ENCODE assay signal across 8 mouse cellular contexts in the genomic region with DNA sequence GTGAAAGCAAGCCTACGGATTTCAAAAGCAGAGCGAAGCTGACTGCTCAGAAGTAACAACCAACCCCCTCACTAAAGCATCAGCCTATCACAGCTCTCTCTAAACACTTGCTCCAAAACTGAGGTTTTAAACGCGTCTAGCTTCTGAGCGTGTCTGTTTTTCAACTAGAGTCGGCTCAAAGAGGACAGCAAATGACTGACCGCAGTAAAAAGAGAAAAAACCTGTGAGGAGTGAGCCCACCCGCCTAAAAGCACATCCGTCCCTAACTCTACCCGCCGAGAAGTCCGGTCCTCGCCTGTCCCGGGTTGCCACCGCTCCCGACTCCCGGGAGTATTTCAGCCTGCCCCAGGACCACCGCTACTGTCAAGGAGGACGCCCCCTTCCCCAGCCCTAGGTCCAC. TPM values are rescaled to one million over a fixed set of nuclear protein-coding genes. Genes with fewer than 3 reads are reported as not detected.
DNase-seq lines count a peak whose midpoint lies in the region; ATAC-seq and TF ChIP-seq lines count a peak whose summit lies in the region.

No protein-coding gene starts in this region.

- H3K36me3 ChIP-seq in heart, postnatal 0 days (replicated peaks; ENCODE audit: control insufficient read depth, insufficient read depth, low read length), result peaks cover under 1% of the 10 kb centered on the region; the same call in 1 of the 2 replicates
- no peaks in the 10 kb centered on the region for H3K36me3 ChIP-seq in hindbrain, embryonic 12.5 days
- H3K36me3 ChIP-seq in midbrain, embryonic 11.5 days (ENCODE audit: control insufficient read depth, insufficient read depth, low read length), result no peaks in the 10 kb centered on the region

- no peak for TF ChIP-seq POLR2A in bone marrow, adult 2 months (IDR thresholded peaks at IDR 0.05; ENCODE audit: borderline replicate concordance, control insufficient read depth, low read depth, low read length)

- no peaks in the 10 kb centered on the region for H3K9me3 ChIP-seq in heart, postnatal 0 days (replicated peaks; ENCODE audit: control insufficient read depth, low read length)
- H3K9me3 ChIP-seq in hindbrain, embryonic 12.5 days (replicated peaks), result no peaks in the 10 kb centered on the region
- no peaks in the 10 kb centered on the region for H3K9me3 ChIP-seq in midbrain, embryonic 11.5 days (ENCODE audit: control insufficient read depth, low read length)

- H3K4me2 ChIP-seq in heart, postnatal 0 days (ENCODE audit: low read depth, low read length), result peak overlapping the region; percentile 99
- peak overlapping the region; percentile 66 for H3K4me2 ChIP-seq in hindbrain, embryonic 12.5 days (replicated peaks)
- peak overlapping the region; percentile 96 for H3K4me2 ChIP-seq in midbrain, embryonic 11.5 days

- H3K27ac ChIP-seq in heart, postnatal 0 days (ENCODE audit: low read depth), result peak overlapping the region; percentile 46; the same call in 1 of the 2 replicates
- H3K27ac ChIP-seq in bone marrow, adult 2 months (ENCODE audit: control insufficient read depth, insufficient read depth, low read depth, low read length, poor library complexity), result peak overlapping the region; percentile 19; the same call in 1 of the 2 replicates
- peak overlapping the region; percentile 25; the same call in 1 of the 2 replicates for H3K27ac ChIP-seq in hindbrain, embryonic 12.5 days
- no peak overlapping the region for H3K27ac ChIP-seq in midbrain, embryonic 11.5 days (ENCODE audit: low read depth, low read length)

- peak overlapping the region; percentile 66 for H3K9ac ChIP-seq in heart, postnatal 0 days (replicated peaks; ENCODE audit: low read depth, low read length)
- peak overlapping the region; percentile 67 for H3K9ac ChIP-seq in hindbrain, embryonic 12.5 days
- peak overlapping the region; percentile 76 for H3K9ac ChIP-seq in midbrain, embryonic 11.5 days (ENCODE audit: low read length)

- peaks cover 14% of the 10 kb centered on the region; the same call in 1 of the 2 replicates for H3K4me1 ChIP-seq in heart, postnatal 0 days (ENCODE audit: control insufficient read depth, insufficient read depth)
- no peaks in the 10 kb centered on the region for H3K4me1 ChIP-seq in bone marrow, adult 2 months (ENCODE audit: control insufficient read depth, insufficient read depth, low read length)
- peaks cover 22% of the 10 kb centered on the region for H3K4me1 ChIP-seq in hindbrain, embryonic 12.5 days
- peaks cover 3% of the 10 kb centered on the region for H3K4me1 ChIP-seq in midbrain, embryonic 11.5 days (ENCODE audit: control insufficient read depth, insufficient read depth, low read length)

- H3K4me3 ChIP-seq in heart, postnatal 0 days (ENCODE audit: low read depth, low read length), result peak overlapping the region; percentile 78
- peak overlapping the region; percentile 68 for H3K4me3 ChIP-seq in bone marrow, adult 2 months (replicated peaks; ENCODE audit: control insufficient read depth, low read depth, low read length)
- peak overlapping the region; percentile 57 for H3K4me3 ChIP-seq in hindbrain, embryonic 12.5 days
- H3K4me3 ChIP-seq in midbrain, embryonic 11.5 days (ENCODE audit: low read depth, low read length), result peak overlapping the region; percentile 72

- peak; percentile 26; the same call in 1 of the 2 replicates for ATAC-seq in heart, postnatal 0 days (ENCODE audit: insufficient read depth, low read depth)
- peak; percentile 68 for ATAC-seq in hindbrain, embryonic 12.5 days (ENCODE audit: low FRiP score)
- peak; percentile 20; the same call in 1 of the 2 replicates for ATAC-seq in midbrain, embryonic 11.5 days (ENCODE audit: low FRiP score)

- no peaks in the 10 kb centered on the region for H3K27me3 ChIP-seq in heart, postnatal 0 days (ENCODE audit: control insufficient read depth, insufficient read depth, low read length)
- H3K27me3 ChIP-seq in hindbrain, embryonic 12.5 days, result no peaks in the 10 kb centered on the region
- H3K27me3 ChIP-seq in midbrain, embryonic 11.5 days (ENCODE audit: control insufficient read depth, insufficient read depth, low read length), result no peaks in the 10 kb centered on the region

- intact Hi-C loops in heart, postnatal 36 days (cut with DNase I), result no loop called here

- WGBS in heart, postnatal 0 days, result under 1% methylated on average over 19 of the region's 19 CpGs
- under 1% methylated on average over 19 of the region's 19 CpGs for WGBS in bone marrow, adult 2 months
- WGBS in hindbrain, embryonic 12.5 days, result under 1% methylated on average over 19 of the region's 19 CpGs
- under 1% methylated on average over 19 of the region's 19 CpGs for WGBS in midbrain, embryonic 11.5 days

- no peak for TF ChIP-seq CTCF in heart, postnatal 0 days (IDR thresholded peaks at IDR 0.05; ENCODE audit: low read depth)
- TF ChIP-seq CTCF in bone marrow, adult 2 months (IDR thresholded peaks at IDR 0.05; ENCODE audit: control insufficient read depth, insufficient read depth, low read length), result no peak

- DNase-seq in heart, postnatal 0 days (ENCODE audit: low spot score), result no peak
- no peak for DNase-seq in heart, postnatal 36 days
- DNase-seq in CD4-positive helper T cell, adult 2 months (ENCODE audit: low read depth, low spot score), result peak; percentile 44
- no peak for DNase-seq in midbrain, embryonic 11.5 days (ENCODE audit: low spot score, missing footprints)
- no peak for DNase-seq in cerebellum, postnatal 36 days
- DNase-seq in yolk sac, embryonic 10.5 days (ENCODE audit: low spot score), result no peak

- TF ChIP-seq EP300 in heart, postnatal 0 days (IDR thresholded peaks at IDR 0.05; ENCODE audit: low read depth), result no peak

RNA-seq across cellular contexts. Expression of a gene that starts 0.6 kb away (rescaled TPM):
- 2.2 and 4.4 TPM in 2 replicates for total RNA-seq in heart, postnatal 0 days (2014; rRNA removed; ENCODE audit: low replicate concordance)
- 4.4 and 4.7 TPM in 2 replicates for polyA plus RNA-seq in heart, postnatal 0 days (2015; fragmentation: Nextera tagmentation; extraction: Ambion mirVana)
- total RNA-seq in heart, postnatal 36 days (2021), result 1 to 10 TPM; 3.2 to 4.4 TPM
- 0.75 and 3.8 TPM in 2 replicates for polyA plus RNA-seq in bone marrow, adult 2 months (2011; ENCODE audit: insufficient read depth, insufficient read length, low replicate concordance, missing spikeins)
- 15.8 and 17.0 TPM in 2 replicates for polyA plus RNA-seq in hindbrain, embryonic 12.5 days (2016; fragmentation: Nextera tagmentation; extraction: Ambion mirVana)
- 12.2 and 12.5 TPM in 2 replicates for polyA plus RNA-seq in midbrain, embryonic 11.5 days (2014; fragmentation: Nextera tagmentation; extraction: Ambion mirVana)

RNA-seq across cellular contexts. Expression of a gene that starts 8.5 kb away (rescaled TPM):
- total RNA-seq in heart, postnatal 0 days (2014; rRNA removed; ENCODE audit: low replicate concordance), result not detected in 2 replicates
- polyA plus RNA-seq in heart, postnatal 0 days (2015; fragmentation: Nextera tagmentation; extraction: Ambion mirVana), result not detected in 2 replicates
- total RNA-seq in heart, postnatal 36 days (2021), result not detected
- polyA plus RNA-seq in bone marrow, adult 2 months (2011; ENCODE audit: insufficient read depth, insufficient read length, low replicate concordance, missing spikeins), result not detected in 2 replicates
- not detected in 2 replicates for polyA plus RNA-seq in hindbrain, embryonic 12.5 days (2016; fragmentation: Nextera tagmentation; extraction: Ambion mirVana)
- polyA plus RNA-seq in midbrain, embryonic 11.5 days (2014; fragmentation: Nextera tagmentation; extraction: Ambion mirVana), result not detected in 2 replicates

RNA-seq across cellular contexts. Expression of a gene that starts 47.2 kb away (rescaled TPM):
- total RNA-seq in heart, postnatal 0 days (2014; rRNA removed; ENCODE audit: low replicate concordance), result 35.0 and 38.1 TPM in 2 replicates
- 8.2 and 8.9 TPM in 2 replicates for polyA plus RNA-seq in heart, postnatal 0 days (2015; fragmentation: Nextera tagmentation; extraction: Ambion mirVana)
- total RNA-seq in heart, postnatal 36 days (2021), result 10 to 100 TPM; 14.0 to 17.0 TPM
- 1.4 and 1.5 TPM in 2 replicates for polyA plus RNA-seq in bone marrow, adult 2 months (2011; ENCODE audit: insufficient read depth, insufficient read length, low replicate concordance, missing spikeins)
- polyA plus RNA-seq in hindbrain, embryonic 12.5 days (2016; fragmentation: Nextera tagmentation; extraction: Ambion mirVana), result 34.4 and 35.3 TPM in 2 replicates
- polyA plus RNA-seq in midbrain, embryonic 11.5 days (2014; fragmentation: Nextera tagmentation; extraction: Ambion mirVana), result 21.7 and 22.7 TPM in 2 replicates
